Mouse (Mus musculus) ES-Bruce4 (cell line): ENCODE measurements at regions not wholly inside any gene's neighbourhood (a gene's known extent, or its start where the extent isn't known, plus 50 kb on each side); places are given as distances from the start of the nearest gene placed in this dataset.

Experiments used
- EP300 ChIP-seq: IDR thresholded peaks from 2 replicates; pipeline ENCODE4 v1.6.1; 2011; ENCODE audit warnings: low read depth, low read length; ENCODE audit not compliant: insufficient read depth
- POLR2A ChIP-seq: IDR thresholded peaks from one replicate; pipeline ENCODE4 v1.8.1; 2011; ENCODE audit warnings: low read length; ENCODE audit not compliant: insufficient read depth

- no peak for TF ChIP-seq POLR2A
- TF ChIP-seq EP300: peak; percentile 45; the same call in 1 of the 2 replicates
Observed at GRCm38 (mm10) chr17:9168411-9168810, 180.3 kb downstream of the 1700010I14Rik start.
